Mouse (Mus musculus): ENCODE data around the gene Itgae. TPM values are rescaled to one million over a fixed set of nuclear protein-coding genes. Genes with fewer than 3 reads are reported as not detected.

Itgae gene
- polyA plus RNA-seq, 1 experiment, result 9.7 TPM

DNA sequence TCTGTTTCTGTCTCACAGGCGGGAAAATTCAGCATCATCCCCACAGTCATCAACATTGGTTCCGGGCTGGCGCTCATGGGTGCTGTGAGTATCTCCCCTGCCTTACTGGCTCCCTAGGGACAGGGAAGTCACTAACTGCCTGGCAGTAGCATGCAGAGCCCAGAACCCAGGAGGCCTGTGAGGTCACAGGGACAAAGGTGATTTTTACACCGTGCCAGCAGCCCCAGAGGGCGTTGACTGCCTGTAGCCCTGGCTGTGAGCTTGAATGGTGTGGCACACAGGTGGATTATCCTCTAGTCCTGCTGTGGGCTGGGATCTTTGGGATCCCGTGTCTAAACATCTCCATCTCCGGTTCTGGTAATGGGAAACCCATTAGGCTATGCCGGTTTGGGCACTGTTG lies 77.7 kb downstream of the Itgae start:
- TF ChIP-seq POLR2A (IDR thresholded peaks at IDR 0.05; ENCODE audit: low read depth, low read length), result no peak
- TF ChIP-seq CTCF (IDR thresholded peaks at IDR 0.05; ENCODE audit: extremely low read depth, insufficient read length, insufficient replicate concordance, low read depth, low read length), result no peak
- Histone ChIP-seq H3K4me1 (ENCODE audit: control insufficient read depth, insufficient read depth, insufficient read length, low read length) (peaks cover 11% of the 10 kb centered on the region; the same call in 1 of the 2 replicates), H3K36me3 (ENCODE audit: control insufficient read depth, insufficient read depth, low read length) (no peaks in the 10 kb centered on the region), H3K27ac (ENCODE audit: insufficient read depth, low read depth, low read length) (no peak overlapping the region), H3K4me3 (ENCODE audit: low read depth, low read length) (no peak overlapping the region), H3K27me3 (ENCODE audit: control insufficient read depth, insufficient read depth, low read length) (no peaks in the 10 kb centered on the region)
- WGBS, result 57% methylated on average over 8 of the region's 8 CpGs

DNA sequence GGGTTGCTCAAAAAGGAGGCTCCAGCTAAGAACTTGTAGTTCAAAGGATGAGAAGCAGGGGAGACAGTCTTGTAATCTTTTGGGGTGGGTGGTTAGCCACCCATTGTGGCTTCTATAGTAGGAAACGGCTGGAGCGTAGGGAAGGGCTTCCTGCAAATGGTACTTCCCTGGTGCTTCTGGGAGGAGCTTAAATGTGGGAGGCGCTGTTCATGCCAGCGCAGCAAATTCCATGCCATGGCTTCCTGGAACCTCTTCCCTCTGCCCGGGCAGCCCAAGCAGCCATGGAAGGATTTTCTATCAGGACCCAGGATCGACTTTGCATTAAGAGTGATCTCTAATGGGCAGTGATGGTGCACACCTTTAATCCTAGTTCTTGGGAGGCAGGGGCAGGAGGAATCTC lies 78.2 kb downstream of the Itgae start:
- 73% methylated on average over 6 of the region's 6 CpGs for WGBS
- Histone ChIP-seq H3K27ac (ENCODE audit: insufficient read depth, low read depth, low read length) (no peak overlapping the region), H3K4me1 (ENCODE audit: control insufficient read depth, insufficient read depth, insufficient read length, low read length) (peaks cover 11% of the 10 kb centered on the region; the same call in 1 of the 2 replicates), H3K27me3 (ENCODE audit: control insufficient read depth, insufficient read depth, low read length) (no peaks in the 10 kb centered on the region), H3K4me3 (ENCODE audit: low read depth, low read length) (no peak overlapping the region), H3K36me3 (ENCODE audit: control insufficient read depth, insufficient read depth, low read length) (no peaks in the 10 kb centered on the region)
- TF ChIP-seq POLR2A (IDR thresholded peaks at IDR 0.05; ENCODE audit: low read depth, low read length), result no peak

DNA sequence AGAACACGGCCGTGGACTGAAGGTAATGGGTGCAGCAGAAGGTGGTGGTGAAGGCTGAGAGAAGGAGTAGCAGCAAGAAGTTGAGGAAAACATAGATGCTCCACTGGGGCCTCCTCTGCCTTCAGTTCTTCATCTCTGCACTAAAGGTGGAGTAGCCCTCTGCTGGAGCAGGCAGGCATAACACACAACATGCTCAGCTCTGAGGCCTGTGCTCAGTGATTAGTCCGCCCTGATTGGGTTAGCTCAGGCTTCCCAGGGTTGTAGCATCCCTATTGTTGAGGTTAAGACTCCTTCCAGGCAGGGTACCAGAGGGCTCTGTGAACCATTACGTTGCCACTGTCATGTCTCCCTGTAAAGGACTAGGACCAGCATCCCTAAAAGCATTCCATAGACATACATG lies 78.8 kb downstream of the Itgae start:
- Histone ChIP-seq H3K36me3 (ENCODE audit: control insufficient read depth, insufficient read depth, low read length) (no peaks in the 10 kb centered on the region), H3K4me3 (ENCODE audit: low read depth, low read length) (no peak overlapping the region), H3K4me1 (ENCODE audit: control insufficient read depth, insufficient read depth, insufficient read length, low read length) (peaks cover 11% of the 10 kb centered on the region; the same call in 1 of the 2 replicates), H3K27ac (ENCODE audit: insufficient read depth, low read depth, low read length) (no peak overlapping the region), H3K27me3 (ENCODE audit: control insufficient read depth, insufficient read depth, low read length) (no peaks in the 10 kb centered on the region)
- TF ChIP-seq POLR2A (IDR thresholded peaks at IDR 0.05; ENCODE audit: low read depth, low read length) (no peak), CTCF (IDR thresholded peaks at IDR 0.05; ENCODE audit: extremely low read depth, insufficient read length, insufficient replicate concordance, low read depth, low read length) (peak; percentile 59; the same call in 1 of the 2 replicates)
- WGBS, result 58% methylated on average over 4 of the region's 4 CpGs

DNA sequence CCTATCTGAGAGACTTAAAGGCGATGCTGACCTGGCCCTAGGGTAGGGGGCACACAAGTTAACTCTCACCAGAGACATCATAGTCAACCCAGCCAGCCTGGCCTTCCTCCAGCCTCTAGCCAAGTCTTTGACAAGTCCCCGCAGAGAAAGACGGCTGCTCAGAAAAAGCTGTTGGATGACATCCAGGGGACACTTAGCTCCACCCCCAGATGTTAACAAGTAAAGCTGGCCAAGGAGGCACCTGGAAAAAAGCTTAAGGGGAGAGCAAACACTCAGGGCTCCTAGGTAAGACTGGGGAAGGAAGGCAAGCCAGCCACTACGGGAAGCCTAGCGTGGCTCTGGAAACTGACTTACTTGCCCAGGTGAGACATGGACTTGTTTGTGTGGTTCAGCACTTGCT lies 81.8 kb downstream of the Itgae start:
- Histone ChIP-seq H3K27me3 (ENCODE audit: control insufficient read depth, insufficient read depth, low read length) (no peaks in the 10 kb centered on the region), H3K36me3 (ENCODE audit: control insufficient read depth, insufficient read depth, low read length) (peaks cover 3% of the 10 kb centered on the region), H3K4me1 (ENCODE audit: control insufficient read depth, insufficient read depth, insufficient read length, low read length) (peaks cover 11% of the 10 kb centered on the region; the same call in 1 of the 2 replicates), H3K27ac (ENCODE audit: insufficient read depth, low read depth, low read length) (no peak overlapping the region), H3K4me3 (ENCODE audit: low read depth, low read length) (no peak overlapping the region)
- TF ChIP-seq CTCF (IDR thresholded peaks at IDR 0.05; ENCODE audit: extremely low read depth, insufficient read length, insufficient replicate concordance, low read depth, low read length) (no peak), POLR2A (IDR thresholded peaks at IDR 0.05; ENCODE audit: low read depth, low read length) (no peak)
- WGBS, result 21% methylated on average over 5 of the region's 5 CpGs

DNA sequence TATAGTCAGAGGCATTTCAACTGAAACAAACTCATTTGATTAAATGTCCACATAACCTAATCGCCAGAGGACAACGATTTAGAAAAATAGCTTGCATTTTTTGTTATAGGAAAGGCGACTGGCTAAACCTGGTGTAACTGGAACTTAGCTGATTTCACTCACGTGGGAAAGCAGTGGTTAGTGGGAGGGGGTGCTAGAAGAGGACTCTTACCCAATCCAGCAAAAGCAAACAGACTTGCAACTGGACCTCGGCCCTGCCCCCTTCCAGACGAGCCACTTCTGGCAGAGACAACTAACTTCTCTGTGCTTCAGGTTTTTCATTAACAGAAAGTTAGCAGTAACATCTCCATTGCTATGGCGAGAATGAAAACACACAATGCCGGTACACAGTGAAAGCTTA lies 85.2 kb downstream of the Itgae start:
- Histone ChIP-seq H3K27ac (ENCODE audit: insufficient read depth, low read depth, low read length) (no peak overlapping the region), H3K36me3 (ENCODE audit: control insufficient read depth, insufficient read depth, low read length) (peaks cover 6% of the 10 kb centered on the region), H3K4me1 (ENCODE audit: control insufficient read depth, insufficient read depth, insufficient read length, low read length) (peaks cover 4% of the 10 kb centered on the region; the same call in 1 of the 2 replicates), H3K4me3 (ENCODE audit: low read depth, low read length) (peak overlapping the region; percentile 27; the same call in 1 of the 2 replicates), H3K27me3 (ENCODE audit: control insufficient read depth, insufficient read depth, low read length) (no peaks in the 10 kb centered on the region)
- 10% methylated on average over 8 of the region's 8 CpGs for WGBS
- no peak for TF ChIP-seq POLR2A (IDR thresholded peaks at IDR 0.05; ENCODE audit: low read depth, low read length)

DNA sequence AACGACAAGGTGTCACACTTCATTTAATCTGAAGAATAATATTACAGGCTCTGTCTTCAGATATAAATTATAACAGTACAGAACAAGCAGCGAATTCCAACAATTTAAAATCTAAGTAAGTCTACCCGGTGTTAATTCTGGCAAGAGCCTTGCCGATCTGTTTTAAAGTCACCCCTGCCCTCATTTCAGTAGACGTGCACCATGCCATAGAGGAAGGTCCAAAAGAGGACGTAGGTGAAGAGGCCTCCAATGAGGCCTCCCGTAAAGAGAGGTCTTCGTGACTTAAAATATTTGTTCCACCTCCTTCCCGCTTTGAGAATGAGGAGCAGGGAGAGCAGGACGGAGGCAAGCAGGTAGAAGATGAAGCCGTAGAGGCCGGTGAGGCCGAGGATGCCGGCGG lies 85.8 kb downstream of the Itgae start:
- H3K27me3 ChIP-seq (ENCODE audit: control insufficient read depth, insufficient read depth, low read length), result no peaks in the 10 kb centered on the region
- peak overlapping the region; percentile 89 for H3K4me3 ChIP-seq (ENCODE audit: low read depth, low read length)
- WGBS, result under 1% methylated on average over 15 of the region's 15 CpGs
- TF ChIP-seq CTCF (IDR thresholded peaks at IDR 0.05; ENCODE audit: extremely low read depth, insufficient read length, insufficient replicate concordance, low read depth, low read length), result no peak
- TF ChIP-seq POLR2A (IDR thresholded peaks at IDR 0.05; ENCODE audit: low read depth, low read length), result no peak
- peaks cover 4% of the 10 kb centered on the region; the same call in 1 of the 2 replicates for H3K4me1 ChIP-seq (ENCODE audit: control insufficient read depth, insufficient read depth, insufficient read length, low read length)
- H3K36me3 ChIP-seq (ENCODE audit: control insufficient read depth, insufficient read depth, low read length), result peaks cover 9% of the 10 kb centered on the region
- H3K27ac ChIP-seq (ENCODE audit: insufficient read depth, low read depth, low read length), result no peak overlapping the region; the same call in 1 of the 2 replicates

DNA sequence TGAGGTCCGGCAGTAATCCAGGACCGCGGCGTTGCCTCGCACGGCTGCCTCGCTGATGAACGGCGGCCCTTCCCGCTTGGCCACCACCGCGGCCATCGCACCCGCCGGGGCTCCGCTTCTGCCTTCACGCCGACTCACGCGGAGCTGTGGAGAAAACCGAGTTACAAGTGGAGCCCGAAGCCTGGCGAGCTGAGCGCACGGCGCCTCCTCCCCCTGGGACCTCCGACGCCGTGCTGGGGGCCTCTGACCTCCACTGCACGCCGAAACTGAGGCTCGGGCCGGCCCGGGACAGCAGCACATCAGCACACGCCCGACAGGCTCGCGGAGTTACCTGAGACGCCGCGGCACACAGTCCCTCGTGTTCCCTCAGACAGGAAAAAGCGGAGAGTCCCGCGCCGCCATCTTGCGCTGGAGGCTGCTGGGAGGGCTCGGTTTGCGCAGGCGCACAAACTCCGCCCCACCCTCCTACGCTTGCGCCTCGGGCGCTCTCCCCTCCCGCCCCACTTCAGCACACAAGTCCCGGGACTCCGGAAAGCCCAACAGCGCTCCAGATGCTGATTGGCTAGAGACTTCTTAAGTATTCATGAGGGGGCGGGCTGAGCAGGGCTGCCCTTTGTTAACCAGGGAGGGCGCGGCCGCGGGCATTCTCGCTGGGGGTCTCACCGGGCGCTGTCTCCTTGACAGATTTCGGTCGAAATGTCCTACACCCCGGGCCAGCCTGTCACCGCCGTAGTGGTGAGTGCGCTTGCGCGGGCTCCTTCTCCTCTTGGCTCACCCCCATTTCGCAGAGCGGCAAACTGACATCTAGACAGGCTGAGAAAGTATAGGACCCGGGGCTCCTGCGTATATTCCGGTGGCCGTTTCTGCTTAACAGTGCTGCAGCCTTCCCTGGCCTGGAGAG lies 86.5 kb downstream of the Itgae start, which contains the start of the genes Emc6 and Tax1bp3:
TSS of gene Emc6 (minus strand) at position 430 of the 901 bp plus-strand sequence.
TSS of gene Tax1bp3 (plus strand) at position 476 of the 901 bp plus-strand sequence.
- under 1% methylated on average over 81 of the region's 81 CpGs for WGBS
- H3K27ac ChIP-seq (ENCODE audit: insufficient read depth, low read depth, low read length), result peak within 1 kb of the TSS; percentile 99
- peak within 1 kb of the TSS; percentile 89 for H3K4me3 ChIP-seq (ENCODE audit: low read depth, low read length)
- H3K36me3 ChIP-seq (ENCODE audit: control insufficient read depth, insufficient read depth, low read length), result peaks cover 9% of the 10 kb centered on the region
- no peaks in the 10 kb centered on the region for H3K27me3 ChIP-seq (ENCODE audit: control insufficient read depth, insufficient read depth, low read length)
- H3K4me1 ChIP-seq (ENCODE audit: control insufficient read depth, insufficient read depth, insufficient read length, low read length), result peaks cover 4% of the 10 kb centered on the region; the same call in 1 of the 2 replicates
- TF ChIP-seq POLR2A (IDR thresholded peaks at IDR 0.05; ENCODE audit: low read depth, low read length), result peak; percentile 73
- no peak for TF ChIP-seq CTCF (IDR thresholded peaks at IDR 0.05; ENCODE audit: extremely low read depth, insufficient read length, insufficient replicate concordance, low read depth, low read length)

All from small intestine, adult 2 months (tissue).